Mouse (Mus musculus): ENCODE results near the gene Noc3l. TPM values are rescaled to one million over a fixed set of nuclear protein-coding genes. Genes with fewer than 3 reads are reported as not detected.

Gene Noc3l
- polyA plus RNA-seq (2015; fragmentation: Nextera tagmentation; extraction: Ambion mirVana): 1.4 and 1.8 TPM in 2 replicates

GRCm38 (mm10) chr19:38818766-38819426 is at the start of gene Noc3l:
TSS of gene Noc3l (minus strand) at chr19:38819237.
- Histone ChIP-seq H3K27me3 (ENCODE audit: insufficient read depth, low read length) (no peaks in the 10 kb centered on the region), H3K4me2 (ENCODE audit: low read depth, low read length) (peak within 1 kb of the TSS; percentile 89), H3K4me3 (ENCODE audit: low read depth, low read length) (peak within 1 kb of the TSS; percentile 67), H3K4me1 (ENCODE audit: insufficient read depth) (peaks cover 14% of the 10 kb centered on the region), H3K9me3 (ENCODE audit: low read length) (no peaks in the 10 kb centered on the region), H3K27ac (ENCODE audit: low read depth) (peak within 1 kb of the TSS; percentile 78), H3K9ac (replicated peaks) (peak within 1 kb of the TSS; percentile 73), H3K36me3 (replicated peaks; ENCODE audit: insufficient read depth, low read length) (peaks cover 14% of the 10 kb centered on the region)
- WGBS (ENCODE audit: insufficient replicate concordance): under 1% methylated on average over 33 of the region's 38 CpGs
- TF ChIP-seq EP300 (IDR thresholded peaks at IDR 0.05; ENCODE audit: low read depth) (0 out of 2 replicates have a peak, but pooled peaks have one; percentile 50), CTCF (IDR thresholded peaks at IDR 0.05; ENCODE audit: low read depth) (peak; percentile 100)
- ATAC-seq (peak; percentile 94), DNase-seq (peak; percentile 96)

- Histone ChIP-seq H3K27ac (ENCODE audit: low read depth) (no peak overlapping the region), H3K36me3 (replicated peaks; ENCODE audit: insufficient read depth, low read length) (0 out of 2 replicates have a peak, but pooled peaks cover 2% of the 10 kb centered on the region), H3K4me2 (ENCODE audit: low read depth, low read length) (no peak overlapping the region), H3K4me1 (ENCODE audit: insufficient read depth) (no peaks in the 10 kb centered on the region), H3K27me3 (ENCODE audit: insufficient read depth, low read length) (no peaks in the 10 kb centered on the region), H3K4me3 (ENCODE audit: low read depth, low read length) (no peak overlapping the region), H3K9me3 (ENCODE audit: low read length) (no peaks in the 10 kb centered on the region), H3K9ac (replicated peaks) (no peak overlapping the region)
- DNase-seq (no peak), ATAC-seq (no peak)
- WGBS (ENCODE audit: insufficient replicate concordance): 90% methylated on average over 6 of the region's 6 CpGs
- TF ChIP-seq EP300 (IDR thresholded peaks at IDR 0.05; ENCODE audit: low read depth) (no peak), CTCF (IDR thresholded peaks at IDR 0.05; ENCODE audit: low read depth) (no peak)
Observed at GRCm38 (mm10) chr19:38862523-38862922, 43.5 kb upstream of the Noc3l start.

DNA sequence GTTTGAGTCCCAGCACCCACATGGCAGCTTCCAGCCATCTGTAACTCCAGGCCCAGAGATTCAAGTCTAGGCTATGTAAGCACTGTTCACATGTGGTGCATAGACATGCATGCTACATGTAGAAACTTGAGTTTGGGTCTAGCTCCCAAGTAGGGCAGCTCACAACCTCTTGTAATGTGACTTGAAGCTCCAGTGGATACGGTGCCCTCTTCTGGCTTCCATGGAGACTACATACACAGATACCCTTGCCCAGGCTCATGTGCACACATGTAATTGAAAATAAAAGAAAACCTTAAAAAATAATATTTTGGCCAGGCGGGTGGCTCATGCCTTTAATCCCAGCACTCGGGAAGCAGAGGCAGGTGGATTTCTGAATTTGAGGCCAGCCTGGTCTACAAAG is 39.2 kb upstream of the Noc3l start:
- TF ChIP-seq EP300 (IDR thresholded peaks at IDR 0.05; ENCODE audit: low read depth) (no peak), CTCF (IDR thresholded peaks at IDR 0.05; ENCODE audit: low read depth) (peak; percentile 34)
- H3K27me3 ChIP-seq (ENCODE audit: insufficient read depth, low read length): no peaks in the 10 kb centered on the region
- 86% methylated on average over 3 of the region's 3 CpGs for WGBS (ENCODE audit: insufficient replicate concordance)

DNA sequence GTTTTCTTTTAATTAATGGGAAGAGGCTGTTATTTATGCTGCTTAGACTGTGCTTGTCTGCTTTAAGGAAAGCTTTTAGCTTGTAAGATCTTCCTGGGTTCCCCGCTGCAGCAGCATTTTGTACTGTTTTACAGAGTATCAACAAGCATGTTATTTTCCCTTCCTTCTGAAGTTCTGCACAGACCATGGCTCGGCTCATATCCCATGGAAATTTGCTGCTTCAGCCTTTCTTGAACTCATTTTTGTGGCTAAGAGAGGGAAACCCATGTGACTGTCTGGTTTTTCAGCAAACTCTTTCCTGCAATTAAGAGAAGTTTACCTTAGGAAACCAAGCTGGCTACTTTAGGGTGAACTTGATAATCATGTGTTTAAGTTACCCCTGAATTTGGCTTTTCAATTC is 27.3 kb upstream of the Noc3l start:
- Histone ChIP-seq H3K4me2 (ENCODE audit: low read depth, low read length) (no peak overlapping the region), H3K4me3 (ENCODE audit: low read depth, low read length) (no peak overlapping the region), H3K9me3 (ENCODE audit: low read length) (no peaks in the 10 kb centered on the region), H3K36me3 (replicated peaks; ENCODE audit: insufficient read depth, low read length) (no peaks in the 10 kb centered on the region), H3K27me3 (ENCODE audit: insufficient read depth, low read length) (no peaks in the 10 kb centered on the region), H3K27ac (ENCODE audit: low read depth) (no peak overlapping the region), H3K4me1 (ENCODE audit: insufficient read depth) (no peaks in the 10 kb centered on the region), H3K9ac (replicated peaks) (no peak overlapping the region)
- WGBS (ENCODE audit: insufficient replicate concordance): 69% methylated on average over 2 of the region's 2 CpGs
- TF ChIP-seq EP300 (IDR thresholded peaks at IDR 0.05; ENCODE audit: low read depth) (no peak), CTCF (IDR thresholded peaks at IDR 0.05; ENCODE audit: low read depth) (no peak)
- ATAC-seq (no peak), DNase-seq (no peak)

More for the DNA sequence above, 39.2 kb upstream of the Noc3l start:
- Histone ChIP-seq H3K9me3 (ENCODE audit: low read length) (no peaks in the 10 kb centered on the region), H3K4me2 (ENCODE audit: low read depth, low read length) (no peak overlapping the region), H3K9ac (replicated peaks) (no peak overlapping the region), H3K4me1 (ENCODE audit: insufficient read depth) (no peaks in the 10 kb centered on the region), H3K4me3 (ENCODE audit: low read depth, low read length) (no peak overlapping the region), H3K36me3 (replicated peaks; ENCODE audit: insufficient read depth, low read length) (no peaks in the 10 kb centered on the region), H3K27ac (ENCODE audit: low read depth) (no peak overlapping the region)
- no peak for DNase-seq
- ATAC-seq: no peak

DNA sequence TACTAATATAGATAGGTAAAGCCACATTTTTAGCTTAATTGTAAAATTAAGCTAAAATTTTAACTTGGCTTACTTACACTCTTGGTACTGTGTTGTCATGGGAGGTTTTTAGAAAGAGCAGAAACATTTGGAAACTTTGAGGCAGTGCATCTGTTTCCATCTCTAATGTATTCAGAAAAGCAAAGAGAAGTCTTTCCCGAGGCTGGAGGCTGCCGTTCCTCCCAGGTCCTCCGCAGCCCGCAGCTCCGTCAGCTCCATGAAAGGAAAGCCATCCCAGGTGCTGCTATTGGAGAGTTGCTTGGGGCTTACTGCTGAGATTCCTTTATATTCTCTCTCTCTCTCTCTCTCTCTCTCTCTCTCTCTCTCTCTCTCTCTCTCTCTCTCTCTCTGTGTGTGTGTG is 25.8 kb upstream of the Noc3l start:
- WGBS (ENCODE audit: insufficient replicate concordance): 87% methylated on average over 5 of the region's 5 CpGs
- ATAC-seq (no peak), DNase-seq (no peak)
- H3K4me2 ChIP-seq (ENCODE audit: low read depth, low read length): no peak overlapping the region
- TF ChIP-seq CTCF (IDR thresholded peaks at IDR 0.05; ENCODE audit: low read depth) (no peak), EP300 (IDR thresholded peaks at IDR 0.05; ENCODE audit: low read depth) (no peak)
- H3K4me1 ChIP-seq (ENCODE audit: insufficient read depth): no peaks in the 10 kb centered on the region
- H3K27ac ChIP-seq (ENCODE audit: low read depth): no peak overlapping the region
- no peaks in the 10 kb centered on the region for H3K36me3 ChIP-seq (replicated peaks; ENCODE audit: insufficient read depth, low read length)
- no peak overlapping the region for H3K9ac ChIP-seq (replicated peaks)
- no peaks in the 10 kb centered on the region for H3K9me3 ChIP-seq (ENCODE audit: low read length)
- no peaks in the 10 kb centered on the region for H3K27me3 ChIP-seq (ENCODE audit: insufficient read depth, low read length)
- H3K4me3 ChIP-seq (ENCODE audit: low read depth, low read length): no peak overlapping the region

DNA sequence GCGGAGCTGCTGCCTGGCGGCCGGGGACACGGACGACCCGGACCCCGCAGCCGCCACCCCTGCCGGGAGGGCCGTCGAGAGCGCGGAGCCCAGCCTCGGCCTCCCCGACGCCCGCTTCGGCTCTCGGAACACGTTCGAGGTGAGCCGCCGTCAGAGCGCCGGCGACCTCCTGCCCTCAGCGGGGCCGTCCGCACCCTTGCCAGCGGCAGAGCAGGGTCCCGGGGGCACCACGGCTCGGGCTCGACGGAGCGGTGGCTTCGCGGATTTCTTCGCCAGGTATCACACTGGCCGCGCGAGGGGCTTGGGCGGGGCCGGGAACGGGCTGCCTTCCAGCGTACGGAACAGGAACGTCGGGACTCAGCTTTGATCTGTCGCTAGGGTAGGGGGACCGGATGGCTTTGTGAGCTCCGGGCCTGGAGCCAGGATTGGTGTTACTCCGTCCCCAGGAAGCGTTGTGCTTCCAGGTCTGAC is 18.2 kb upstream of the Noc3l start:
- peak overlapping the region; percentile 91 for H3K4me3 ChIP-seq (ENCODE audit: low read depth, low read length)
- no peaks in the 10 kb centered on the region for H3K27me3 ChIP-seq (ENCODE audit: insufficient read depth, low read length)
- WGBS (ENCODE audit: insufficient replicate concordance): 5% methylated on average over 35 of the region's 54 CpGs

More for the DNA sequence above, 18.2 kb upstream of the Noc3l start:
- peak overlapping the region; percentile 89 for H3K9ac ChIP-seq (replicated peaks)
- H3K27ac ChIP-seq (ENCODE audit: low read depth): peak overlapping the region; percentile 92
- peaks cover 11% of the 10 kb centered on the region for H3K4me1 ChIP-seq (ENCODE audit: insufficient read depth)
- DNase-seq (peak; percentile 64), ATAC-seq (peak; percentile 18)
- no peaks in the 10 kb centered on the region for H3K36me3 ChIP-seq (replicated peaks; ENCODE audit: insufficient read depth, low read length)
- H3K9me3 ChIP-seq (ENCODE audit: low read length): no peaks in the 10 kb centered on the region
- TF ChIP-seq CTCF (IDR thresholded peaks at IDR 0.05; ENCODE audit: low read depth) (no peak), EP300 (IDR thresholded peaks at IDR 0.05; ENCODE audit: low read depth) (no peak)
- H3K4me2 ChIP-seq (ENCODE audit: low read depth, low read length): peak overlapping the region; percentile 88

All from liver, postnatal 0 days (tissue).